Mouse (Mus musculus): ENCODE measurements around the gene Fam20a.

- no peak for TF ChIP-seq POLR2A (IDR thresholded peaks at IDR 0.05; ENCODE audit: insufficient read length, low read depth)
- TF ChIP-seq TCF3 (IDR thresholded peaks at IDR 0.05; ENCODE audit: insufficient read length, low read depth), result no peak
- TF ChIP-seq TCF12 (IDR thresholded peaks at IDR 0.05; ENCODE audit: insufficient read depth, poor library complexity, severe bottlenecking), result no peak
- no peak for TF ChIP-seq MYOG (IDR thresholded peaks at IDR 0.05; ENCODE audit: control insufficient read depth in 1 of 3, insufficient read depth in 1 of 3, insufficient read length in 2 of 3, low read depth in 2 of 3)
Observed at GRCm38 (mm10) chr11:109629021-109629521, 93.0 kb downstream of the Fam20a start.
